Mouse (Mus musculus): ENCODE measurements at regions not wholly inside any gene's neighbourhood (a gene's known extent, or its start where the extent isn't known, plus 50 kb on each side); places are given as distances from the start of the nearest gene placed in this dataset.

GRCm38 (mm10) chr5:54741440-54741839 lies 743.1 kb downstream of the Stim2 start:
- no peak for DNase-seq

- no peak for DNase-seq
These were observed 748.7 kb downstream of the Stim2 start for GRCm38 (mm10) chr5:54746973-54747372.

GRCm38 (mm10) chr5:54753372-54753771 lies 755.1 kb downstream of the Stim2 start:
- DNase-seq = no peak

GRCm38 (mm10) chr5:54759657-54760056 lies 761.4 kb downstream of the Stim2 start:
- DNase-seq = no peak

GRCm38 (mm10) chr5:54763019-54763418 lies 764.7 kb downstream of the Stim2 start:
- no peak for DNase-seq

DNA sequence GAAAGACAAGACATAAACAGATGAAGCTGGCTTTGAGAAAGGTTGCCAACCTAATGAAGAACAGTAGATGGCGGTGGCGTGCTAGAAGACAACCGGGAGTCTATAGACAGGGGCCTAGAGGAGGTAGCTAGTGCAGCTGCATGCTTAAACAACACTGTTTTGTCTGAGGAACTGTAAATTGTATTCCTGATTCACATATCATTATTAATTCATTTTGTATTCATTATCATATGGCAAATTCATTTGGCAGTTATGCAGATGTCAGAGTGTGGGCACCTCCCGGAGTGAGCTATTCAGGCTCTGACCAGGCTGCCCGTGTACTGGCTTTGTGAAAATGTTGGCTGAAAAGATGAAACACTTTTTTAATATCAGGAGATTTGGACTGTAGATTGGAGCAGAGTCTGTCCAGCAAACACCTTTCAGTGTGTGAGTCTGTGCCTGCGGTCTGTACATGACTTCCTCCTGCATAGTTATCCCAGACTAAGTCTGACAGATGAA lies 798.7 kb downstream of the Stim2 start:
- DNase-seq = peak; percentile 22 to 53

DNA sequence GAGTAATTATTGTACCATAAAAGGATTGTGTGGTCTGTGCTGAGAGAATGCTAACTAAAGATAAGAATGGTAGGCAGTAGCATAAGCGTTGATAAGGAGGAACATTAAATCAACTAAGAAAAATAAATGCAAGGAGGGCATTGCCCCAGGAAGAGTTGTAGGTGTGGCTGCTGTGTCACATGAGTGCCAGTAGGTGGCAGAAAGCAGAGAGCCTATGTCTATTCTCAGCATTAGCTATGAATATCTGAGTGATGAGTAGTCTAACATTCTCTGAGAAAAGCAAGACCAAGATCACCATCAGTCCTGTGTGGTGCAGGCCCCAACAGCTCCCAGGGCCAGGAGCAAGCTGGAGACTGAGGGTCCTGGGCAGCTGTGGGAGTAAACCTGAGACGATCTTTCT lies 828.8 kb downstream of the Stim2 start:
- no peak for DNase-seq
